Mouse (Mus musculus): Measurements from ENCODE around the gene Cacna1i. TPM values are rescaled to one million over a fixed set of nuclear protein-coding genes. Genes with fewer than 3 reads are reported as not detected.

Gene Cacna1i
- total RNA-seq, 2 experiments from 2014 or later: 82.6 to 84.8 TPM

DNA sequence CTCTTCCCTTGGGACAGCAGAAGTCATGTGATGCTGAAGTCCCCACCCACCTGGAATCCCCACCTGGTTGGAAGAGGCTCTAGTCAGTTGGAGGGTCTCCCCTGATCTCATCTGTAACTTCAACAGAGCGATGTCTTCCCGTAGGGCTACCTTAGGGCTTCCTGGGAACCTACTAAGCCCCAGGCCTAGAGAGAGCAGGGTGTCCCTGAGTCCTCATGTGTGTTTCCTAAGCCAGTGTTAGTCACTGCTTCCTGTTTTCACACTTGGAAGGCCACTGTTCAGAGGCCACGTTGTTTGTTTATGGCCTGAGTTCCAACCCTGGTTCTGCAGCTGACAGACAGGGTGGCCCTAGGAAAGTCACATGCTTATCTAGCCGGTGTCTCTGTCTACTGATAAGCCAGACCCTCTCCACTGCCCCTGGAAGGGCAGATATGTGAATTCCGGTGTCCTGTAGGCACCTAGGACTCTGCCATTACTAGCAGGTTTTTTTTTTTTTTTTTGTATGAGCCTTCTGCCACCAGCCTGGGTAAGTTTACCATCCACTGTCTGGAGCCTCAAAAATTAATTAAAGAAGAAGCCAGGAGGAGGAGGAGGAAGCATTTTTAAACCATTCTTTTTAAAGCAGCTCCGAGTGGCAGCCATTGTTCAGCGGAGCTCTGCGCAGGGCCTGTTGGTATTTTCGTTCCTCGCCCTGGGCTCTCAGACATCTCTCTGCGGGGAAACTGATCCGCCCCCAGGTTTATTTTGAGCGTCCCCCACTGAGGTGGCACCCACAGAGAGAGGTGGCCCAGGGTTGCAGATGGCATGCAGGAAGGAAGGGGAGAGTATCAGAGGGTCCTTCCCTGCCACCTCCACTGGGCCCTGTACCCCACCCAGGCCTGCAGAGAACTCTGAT lies 77.0 kb downstream of the Cacna1i start:
- intact Hi-C loops (cut with DNase I): no loop called here
- peak in 1 of 2 experiments; percentile 27 for DNase-seq (ENCODE audit: extremely low spot score in 1 of 2, low spot score in 2 of 2)

- intact Hi-C loops (cut with DNase I): no loop called here
- DNase-seq (ENCODE audit: extremely low spot score in 1 of 2, low spot score in 2 of 2): no peak
Measured at GRCm38 (mm10) chr15:80366899-80367298, 79.9 kb downstream of the Cacna1i start.

GRCm38 (mm10) chr15:80373219-80373964 lies 86.4 kb downstream of the Cacna1i start:
- intact Hi-C loops (cut with DNase I): no loop called here
- DNase-seq (ENCODE audit: extremely low spot score in 1 of 2, low spot score in 2 of 2): peak in 1 of 2 experiments; percentile 41

GRCm38 (mm10) chr15:80374854-80375253 lies 87.8 kb downstream of the Cacna1i start:
- no peak for DNase-seq (ENCODE audit: extremely low spot score in 1 of 2, low spot score in 2 of 2)
- intact Hi-C loops (cut with DNase I): no loop called here

DNA sequence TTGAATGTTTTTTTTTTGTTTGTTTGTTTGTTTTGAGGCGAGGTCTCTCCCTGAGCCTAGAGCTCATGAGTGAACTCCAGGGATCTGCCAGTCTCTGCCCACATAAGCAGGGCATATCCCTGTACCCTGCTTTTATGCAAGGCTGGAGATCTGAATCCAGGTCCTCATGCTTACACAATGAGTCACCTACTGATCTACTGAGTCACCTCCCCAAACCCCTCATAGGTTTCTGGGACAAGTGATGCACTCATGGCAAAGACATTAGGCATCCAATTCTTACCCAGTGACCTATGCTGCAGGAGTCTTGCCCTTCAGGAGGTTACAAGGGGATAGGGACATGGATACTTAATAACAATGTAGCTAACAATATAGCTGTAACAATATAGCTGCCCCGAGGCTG lies 100.1 kb downstream of the Cacna1i start:
- no peak for DNase-seq (ENCODE audit: extremely low spot score in 1 of 2, low spot score in 2 of 2)
- intact Hi-C loops (cut with DNase I): no loop called here

GRCm38 (mm10) chr15:80391791-80392190 lies 104.8 kb downstream of the Cacna1i start:
- intact Hi-C loops (cut with DNase I): no loop called here
- DNase-seq (ENCODE audit: extremely low spot score in 1 of 2, low spot score in 2 of 2): no peak

DNA sequence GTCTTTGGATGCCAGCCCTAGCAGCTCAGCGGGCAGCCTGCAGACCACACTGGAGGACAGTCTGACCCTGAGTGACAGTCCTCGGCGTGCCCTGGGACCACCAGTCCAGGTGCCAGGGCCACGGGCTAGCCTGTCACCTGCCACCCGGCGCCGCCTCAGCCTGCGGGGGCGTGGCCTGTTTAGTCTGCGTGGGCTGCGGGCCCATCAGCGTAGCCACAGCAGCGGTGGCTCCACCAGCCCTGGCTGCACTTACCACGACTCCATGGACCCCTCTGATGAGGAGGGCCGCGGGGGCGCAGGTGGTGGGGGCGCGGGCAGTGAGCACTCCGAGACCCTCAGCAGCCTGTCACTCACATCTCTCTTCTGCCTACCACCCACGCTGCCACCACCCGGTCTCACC lies 108.0 kb downstream of the Cacna1i start:
- intact Hi-C loops (cut with DNase I): no loop called here
- DNase-seq (ENCODE audit: extremely low spot score in 1 of 2, low spot score in 2 of 2): no peak

DNA sequence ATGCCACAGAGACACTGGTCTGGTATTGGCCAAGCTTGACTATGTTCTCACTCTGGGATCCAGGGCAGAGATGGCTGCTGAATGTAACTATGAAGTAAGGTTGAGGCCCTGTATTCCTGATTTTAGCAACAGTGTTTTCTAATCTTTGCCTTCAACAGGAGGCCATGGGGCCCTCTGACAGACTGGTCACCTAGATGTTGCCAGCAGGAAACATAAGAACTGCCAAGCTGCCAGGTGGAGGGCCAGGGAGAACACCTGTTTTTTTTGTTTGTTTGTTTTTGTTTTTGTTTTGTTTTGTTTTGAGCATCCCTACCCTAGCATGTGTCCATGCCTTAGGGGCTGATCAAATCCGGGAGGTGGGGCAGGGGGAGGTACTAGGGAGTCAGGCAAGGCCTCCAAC lies 112.4 kb downstream of the Cacna1i start:
- intact Hi-C loops (cut with DNase I): no loop called here
- no peak for DNase-seq (ENCODE audit: extremely low spot score in 1 of 2, low spot score in 2 of 2)

DNA sequence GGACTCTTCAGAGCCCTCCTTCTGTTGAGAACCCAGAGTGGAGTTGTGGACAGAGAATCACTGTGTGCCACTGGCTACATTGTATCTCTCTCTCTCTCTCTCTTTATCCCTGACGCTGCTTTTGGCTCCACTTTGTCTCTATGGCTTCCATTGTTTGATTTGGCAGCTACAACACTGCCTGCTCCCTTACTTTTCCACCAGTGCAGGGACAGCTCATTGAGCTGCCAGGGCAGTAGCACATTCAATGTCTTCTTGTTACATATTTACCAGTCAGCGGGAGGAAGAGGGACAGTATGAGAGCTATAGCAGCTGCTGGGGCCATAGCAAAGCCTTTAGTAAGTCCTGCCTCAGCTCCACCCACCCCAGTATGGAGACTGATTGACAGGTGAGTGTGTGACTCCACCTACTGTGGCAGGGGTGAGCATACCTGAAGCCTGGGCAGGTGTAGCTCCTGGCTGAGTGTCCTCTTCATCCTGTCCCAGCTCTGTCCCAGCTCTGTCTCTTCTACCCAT lies 114.4 kb downstream of the Cacna1i start:
- intact Hi-C loops (cut with DNase I): no loop called here
- DNase-seq (ENCODE audit: extremely low spot score in 1 of 2, low spot score in 2 of 2): no peak

DNA sequence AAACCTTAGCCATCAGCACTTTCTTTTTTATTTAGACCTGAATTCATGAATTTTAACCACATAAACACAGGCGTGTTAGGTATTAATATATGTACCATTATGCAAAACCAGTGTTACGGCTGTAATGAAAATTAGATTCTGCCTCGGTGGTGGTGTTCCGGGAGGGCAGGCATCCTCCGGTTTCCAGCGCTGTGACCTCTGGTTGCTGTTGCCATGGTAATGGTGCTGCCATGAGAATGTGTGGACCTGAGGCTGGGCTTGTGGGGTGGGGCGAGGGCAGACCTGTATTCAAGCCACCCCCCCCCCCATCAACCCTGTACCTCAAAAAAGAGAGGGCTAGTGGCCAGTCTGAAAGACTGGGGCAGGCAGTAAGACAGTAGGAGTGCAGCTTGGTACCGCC lies 114.9 kb downstream of the Cacna1i start:
- intact Hi-C loops (cut with DNase I): no loop called here
- DNase-seq (ENCODE audit: extremely low spot score in 1 of 2, low spot score in 2 of 2): no peak

- no peak for DNase-seq (ENCODE audit: extremely low spot score in 1 of 2, low spot score in 2 of 2)
- intact Hi-C loops (cut with DNase I): no loop called here
Measured at GRCm38 (mm10) chr15:80407873-80408272, 120.8 kb downstream of the Cacna1i start.

- no peak for DNase-seq (ENCODE audit: extremely low spot score in 1 of 2, low spot score in 2 of 2)
- intact Hi-C loops (cut with DNase I): no loop called here
Measured at GRCm38 (mm10) chr15:80410661-80411060, 123.6 kb downstream of the Cacna1i start.

DNA sequence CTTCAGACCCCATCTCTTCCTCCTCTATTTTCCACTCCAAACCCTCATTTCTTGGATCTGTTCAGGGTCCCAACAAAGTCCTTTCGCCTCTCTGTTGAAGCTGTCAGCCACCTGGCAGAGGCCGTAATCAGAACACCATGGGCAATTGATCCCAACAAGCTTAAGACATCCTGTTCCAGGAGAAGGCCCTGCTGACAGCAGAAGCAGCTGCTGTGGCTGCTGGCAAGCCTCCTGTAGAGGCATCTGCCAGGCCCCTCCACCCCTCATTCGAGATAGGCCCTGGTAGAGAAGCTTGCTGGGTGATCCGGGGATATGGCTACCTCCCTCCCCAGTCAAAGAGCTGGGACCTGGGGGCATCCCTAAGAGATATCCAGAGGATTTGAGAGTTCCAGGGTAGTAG lies 126.0 kb downstream of the Cacna1i start:
- intact Hi-C loops (cut with DNase I): no loop called here
- no peak for DNase-seq (ENCODE audit: extremely low spot score in 1 of 2, low spot score in 2 of 2)

- DNase-seq (ENCODE audit: extremely low spot score in 1 of 2, low spot score in 2 of 2): peak in 1 of 2 experiments; percentile 57
- intact Hi-C loops (cut with DNase I): no loop called here
Measured at GRCm38 (mm10) chr15:80413988-80414721, 127.1 kb downstream of the Cacna1i start.

DNA sequence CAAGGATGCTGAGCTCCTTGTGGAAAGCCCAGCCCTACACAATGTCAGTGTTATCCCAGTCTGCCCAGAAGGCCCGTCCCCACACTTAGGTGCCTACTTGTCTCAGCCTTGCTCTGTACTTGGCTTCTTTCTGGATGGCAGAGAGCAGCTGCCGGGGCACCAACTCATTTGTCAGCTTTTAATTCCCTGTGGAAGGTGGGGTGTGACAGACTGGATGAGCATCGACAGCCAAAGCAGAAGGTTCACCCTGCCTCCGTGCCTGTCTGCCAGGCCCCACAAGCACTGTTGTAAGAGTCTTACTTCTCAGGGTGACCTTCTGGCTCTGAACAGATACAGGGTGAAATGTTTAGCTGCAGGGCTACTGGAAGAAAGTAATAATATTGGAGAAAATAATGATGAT lies 128.1 kb downstream of the Cacna1i start:
- intact Hi-C loops (cut with DNase I): no loop called here
- DNase-seq (ENCODE audit: extremely low spot score in 1 of 2, low spot score in 2 of 2): no peak

- DNase-seq (ENCODE audit: extremely low spot score in 1 of 2, low spot score in 2 of 2): no peak
- intact Hi-C loops (cut with DNase I): no loop called here
Measured at GRCm38 (mm10) chr15:80417066-80417465, 130.0 kb downstream of the Cacna1i start.

GRCm38 (mm10) chr15:80418146-80418545 lies 131.1 kb downstream of the Cacna1i start:
- DNase-seq (ENCODE audit: extremely low spot score in 1 of 2, low spot score in 2 of 2): no peak
- intact Hi-C loops (cut with DNase I): no loop called here

DNA sequence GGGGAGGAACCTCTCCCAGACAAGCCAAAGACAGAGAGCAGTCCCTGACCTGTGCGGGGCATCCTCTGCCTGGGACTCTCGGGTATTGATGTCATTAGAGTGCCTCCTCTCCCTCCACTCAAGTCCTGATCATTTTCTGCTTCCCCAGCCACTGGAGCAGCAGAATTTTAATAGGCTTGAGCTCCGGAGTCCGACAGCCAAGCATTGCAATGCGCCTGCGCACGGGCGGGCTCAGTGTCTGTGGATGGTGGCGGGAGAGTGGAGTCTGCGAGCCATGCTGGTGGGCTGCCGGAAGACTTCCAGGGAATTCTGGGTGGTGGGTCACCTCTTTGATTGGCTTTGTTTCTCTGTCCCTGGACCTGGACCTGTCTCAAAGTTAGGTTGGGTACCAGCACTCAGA lies 143.3 kb downstream of the Cacna1i start:
- peak in 1 of 2 experiments; percentile 42 for DNase-seq (ENCODE audit: extremely low spot score in 1 of 2, low spot score in 2 of 2)
- intact Hi-C loops (cut with DNase I): no loop called here

DNA sequence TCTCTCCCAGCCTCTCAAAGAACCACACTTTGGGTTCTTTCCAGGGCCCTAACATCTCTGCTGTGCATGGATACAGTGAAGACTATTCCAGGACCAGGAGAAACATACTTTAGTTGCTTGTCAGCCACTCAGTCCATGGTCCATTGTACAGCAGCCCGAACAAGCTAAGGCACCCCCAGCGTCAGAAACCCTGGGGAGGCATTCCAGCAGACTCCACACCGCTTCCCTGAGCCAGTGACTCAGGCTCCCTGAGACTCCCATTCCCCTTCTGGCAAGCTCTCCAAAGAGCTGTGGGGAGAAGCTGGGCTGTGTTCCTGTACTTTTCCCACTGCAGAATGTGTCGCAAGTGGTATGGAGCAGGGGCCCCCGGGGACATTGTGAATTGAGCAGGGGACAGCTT lies 149.9 kb downstream of the Cacna1i start:
- intact Hi-C loops (cut with DNase I): no loop called here

More for the DNA sequence above, 149.9 kb downstream of the Cacna1i start:
- no peak for DNase-seq (ENCODE audit: extremely low spot score in 1 of 2, low spot score in 2 of 2)
